Mouse (Mus musculus): Measurements from ENCODE around the gene Tmem30b. TPM values are rescaled to one million over a fixed set of nuclear protein-coding genes. Genes with fewer than 3 reads are reported as not detected.
"Not testable (repeated sequence)": the region's sequence is repeated elsewhere in the genome, so short reads cannot be mapped to it uniquely, and the experiment has no call there.

The Tmem30b gene
- polyA plus RNA-seq, 1 experiment from 2014 or later, result 0.21 TPM

- Histone ChIP-seq H3K27ac (no peak overlapping the region), H3K4me3 (no peak overlapping the region), H3K9me3 (replicated peaks) (no peaks in the 10 kb centered on the region), H3K36me3 (ENCODE audit: poor library complexity, severe bottlenecking) (no peaks in the 10 kb centered on the region), H3K4me1 (peaks cover 17% of the 10 kb centered on the region), H3K4me2 (no peak overlapping the region), H3K9ac (no peak overlapping the region), H3K27me3 (peaks cover 33% of the 10 kb centered on the region)
- ATAC-seq, result no peak
- 80% methylated on average over 9 of the region's 9 CpGs for whole genome bisulfite sequencing
Measured at GRCm38 (mm10) chr12:73583318-73583717, 37.1 kb upstream of the Tmem30b start.

DNA sequence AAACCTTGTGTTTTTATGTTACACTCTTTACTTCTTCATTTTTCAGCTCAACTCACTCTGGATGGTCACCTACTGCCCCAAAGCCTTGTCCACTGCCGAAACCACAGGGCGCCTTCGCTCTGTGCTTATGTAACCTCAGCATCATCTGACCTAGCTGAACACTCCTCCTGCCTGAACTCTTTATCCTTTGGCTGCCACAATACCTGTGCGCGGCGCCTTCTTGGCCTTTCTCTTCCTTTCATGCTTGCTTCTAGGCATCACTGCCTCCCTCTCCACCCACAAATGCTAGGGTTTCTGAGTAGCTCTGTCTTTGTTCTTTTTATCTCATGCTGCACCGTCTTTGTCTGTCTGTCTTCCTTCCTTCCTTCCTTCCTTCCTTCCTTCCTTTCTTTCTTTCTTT, 34.6 kb upstream of the Tmem30b start:
- no peaks in the 10 kb centered on the region for H3K9me3 ChIP-seq (replicated peaks)
- no peaks in the 10 kb centered on the region for H3K36me3 ChIP-seq (ENCODE audit: poor library complexity, severe bottlenecking)
- 82% methylated on average over 7 of the region's 7 CpGs for WGBS

GRCm38 (mm10) chr12:73578141-73578540, 31.9 kb upstream of the Tmem30b start:
- WGBS, result 75% methylated on average over 6 of the region's 6 CpGs
- Histone ChIP-seq H3K4me3 (no peak overlapping the region), H3K4me1 (no peaks in the 10 kb centered on the region), H3K9me3 (replicated peaks) (no peaks in the 10 kb centered on the region), H3K27me3 (peaks cover 6% of the 10 kb centered on the region), H3K4me2 (no peak overlapping the region), H3K36me3 (ENCODE audit: poor library complexity, severe bottlenecking) (no peaks in the 10 kb centered on the region), H3K27ac (no peak overlapping the region), H3K9ac (no peak overlapping the region)
- no peak for ATAC-seq

More for the DNA sequence above, 34.6 kb upstream of the Tmem30b start:
- Histone ChIP-seq H3K9ac (no peak overlapping the region), H3K4me1 (peaks cover 12% of the 10 kb centered on the region), H3K4me3 (no peak overlapping the region), H3K27me3 (peaks cover 20% of the 10 kb centered on the region), H3K4me2 (no peak overlapping the region), H3K27ac (no peak overlapping the region)
- ATAC-seq, result no peak

DNA sequence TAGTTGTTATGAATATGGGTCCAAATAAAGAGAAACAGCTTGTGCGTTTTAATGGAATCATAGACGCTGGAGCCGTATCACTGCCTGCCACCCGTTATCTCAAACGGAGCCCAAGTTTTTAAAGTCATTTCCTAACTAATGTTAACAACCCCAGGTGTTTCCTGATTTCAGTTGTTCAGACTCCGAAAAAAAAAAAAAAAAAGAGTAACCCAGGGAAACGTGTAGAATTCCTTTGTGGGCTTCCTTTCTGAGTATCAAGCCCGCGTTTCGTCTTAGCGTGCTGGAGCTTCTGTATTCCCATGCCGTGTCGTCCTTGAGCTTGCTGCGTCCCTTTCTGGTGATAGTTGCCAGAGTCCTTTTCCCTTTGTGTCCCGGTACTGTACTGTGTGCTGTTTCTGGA, 28.4 kb upstream of the Tmem30b start:
- no peak for ATAC-seq
- H3K4me1 ChIP-seq, result no peaks in the 10 kb centered on the region
- no peaks in the 10 kb centered on the region for H3K9me3 ChIP-seq (replicated peaks)
- H3K27ac ChIP-seq, result no peak overlapping the region
- WGBS, result 80% methylated on average over 15 of the region's 15 CpGs
- no peak overlapping the region for H3K4me3 ChIP-seq
- no peak overlapping the region for H3K9ac ChIP-seq
- no peaks in the 10 kb centered on the region for H3K36me3 ChIP-seq (ENCODE audit: poor library complexity, severe bottlenecking)
- 0 out of 2 replicates have a peak, but pooled peaks cover 3% of the 10 kb centered on the region for H3K27me3 ChIP-seq
- H3K4me2 ChIP-seq, result no peak overlapping the region

- WGBS, result 67% methylated on average over 11 of the region's 11 CpGs
- Histone ChIP-seq H3K9ac (0 out of 2 replicates have a peak overlapping the region, but pooled peaks have one; percentile 51), H3K36me3 (ENCODE audit: poor library complexity, severe bottlenecking) (no peaks in the 10 kb centered on the region), H3K4me1 (peaks cover 7% of the 10 kb centered on the region), H3K4me3 (peak overlapping the region; percentile 35), H3K9me3 (replicated peaks) (no peaks in the 10 kb centered on the region), H3K4me2 (peak overlapping the region; percentile 62), H3K27ac (no peak overlapping the region), H3K27me3 (peaks cover 14% of the 10 kb centered on the region; the same call in 1 of the 2 replicates)
- peak; percentile 48; the same call in 1 of the 2 replicates for ATAC-seq
Measured at GRCm38 (mm10) chr12:73565620-73565969, 19.4 kb upstream of the Tmem30b start.

- H3K36me3 ChIP-seq (ENCODE audit: poor library complexity, severe bottlenecking), result no peaks in the 10 kb centered on the region
- 19% methylated on average over 21 of the region's 21 CpGs for WGBS
- peak overlapping the region; percentile 51 for H3K9ac ChIP-seq
- peaks cover 7% of the 10 kb centered on the region for H3K4me1 ChIP-seq
- peak overlapping the region; percentile 62 for H3K4me2 ChIP-seq
- peak overlapping the region; percentile 35 for H3K4me3 ChIP-seq
- H3K27me3 ChIP-seq, result peaks cover 14% of the 10 kb centered on the region; the same call in 1 of the 2 replicates
- H3K9me3 ChIP-seq (replicated peaks), result no peaks in the 10 kb centered on the region
- ATAC-seq, result peak; percentile 45
- H3K27ac ChIP-seq, result no peak overlapping the region
Measured at GRCm38 (mm10) chr12:73564795-73565619, 18.8 kb upstream of the Tmem30b start.

GRCm38 (mm10) chr12:73564176-73564575, 18.0 kb upstream of the Tmem30b start:
- no peak overlapping the region for H3K27ac ChIP-seq
- H3K4me2 ChIP-seq, result no peak overlapping the region
- WGBS, result 5% methylated on average over 10 of the region's 10 CpGs

GRCm38 (mm10) chr12:73563122-73563521, 16.9 kb upstream of the Tmem30b start:
- not testable (repeated sequence) for ATAC-seq; H3K27ac ChIP-seq; H3K36me3 ChIP-seq (ENCODE audit: poor library complexity, severe bottlenecking); H3K9ac ChIP-seq; H3K4me3 ChIP-seq; H3K9me3 ChIP-seq (replicated peaks); H3K4me2 ChIP-seq; H3K4me1 ChIP-seq
- 84% methylated on average over 6 of the region's 6 CpGs for WGBS
- peaks cover 14% of the 10 kb centered on the region; the same call in 1 of the 2 replicates for H3K27me3 ChIP-seq

More at GRCm38 (mm10) chr12:73564176-73564575, 18.0 kb upstream of the Tmem30b start:
- ATAC-seq, result no peak
- peaks cover 7% of the 10 kb centered on the region for H3K4me1 ChIP-seq
- peaks cover 14% of the 10 kb centered on the region; the same call in 1 of the 2 replicates for H3K27me3 ChIP-seq
- H3K9ac ChIP-seq, result no peak overlapping the region
- H3K9me3 ChIP-seq (replicated peaks), result no peaks in the 10 kb centered on the region
- no peak overlapping the region for H3K4me3 ChIP-seq
- no peaks in the 10 kb centered on the region for H3K36me3 ChIP-seq (ENCODE audit: poor library complexity, severe bottlenecking)

- Histone ChIP-seq H3K9ac (no peak overlapping the region), H3K9me3 (replicated peaks) (no peaks in the 10 kb centered on the region), H3K4me2 (no peak overlapping the region), H3K36me3 (ENCODE audit: poor library complexity, severe bottlenecking) (no peaks in the 10 kb centered on the region), H3K4me3 (no peak overlapping the region), H3K27ac (no peak overlapping the region), H3K27me3 (peaks cover 3% of the 10 kb centered on the region; the same call in 1 of the 2 replicates), H3K4me1 (0 out of 2 replicates have a peak, but pooled peaks cover 1% of the 10 kb centered on the region)
- ATAC-seq, result no peak
- WGBS, result 49% methylated on average over 7 of the region's 7 CpGs
Measured at GRCm38 (mm10) chr12:73560091-73560490, 13.9 kb upstream of the Tmem30b start.

GRCm38 (mm10) chr12:73558525-73559195, 12.5 kb upstream of the Tmem30b start:
- 90% methylated on average over 20 of the region's 20 CpGs for WGBS
- Histone ChIP-seq H3K9ac (no peak overlapping the region), H3K36me3 (ENCODE audit: poor library complexity, severe bottlenecking) (no peaks in the 10 kb centered on the region), H3K4me1 (no peaks in the 10 kb centered on the region), H3K9me3 (replicated peaks) (no peaks in the 10 kb centered on the region), H3K27me3 (no peaks in the 10 kb centered on the region), H3K27ac (no peak overlapping the region), H3K4me3 (no peak overlapping the region), H3K4me2 (no peak overlapping the region)
- no peak for ATAC-seq

- no peak overlapping the region for H3K27ac ChIP-seq
- H3K9ac ChIP-seq, result no peak overlapping the region
- peaks cover 28% of the 10 kb centered on the region for H3K27me3 ChIP-seq
- no peaks in the 10 kb centered on the region for H3K36me3 ChIP-seq (ENCODE audit: poor library complexity, severe bottlenecking)
- ATAC-seq, result peak; percentile 78
- no peak overlapping the region for H3K4me3 ChIP-seq
- no peak overlapping the region for H3K4me2 ChIP-seq
- H3K4me1 ChIP-seq, result no peaks in the 10 kb centered on the region
- H3K9me3 ChIP-seq (replicated peaks), result no peaks in the 10 kb centered on the region
- WGBS, result 3% methylated on average over 5 of the region's 5 CpGs
Measured at GRCm38 (mm10) chr12:73554155-73554554, 8.0 kb upstream of the Tmem30b start.

GRCm38 (mm10) chr12:73548259-73548658, 2.1 kb upstream of the Tmem30b start:
- no peak for ATAC-seq
- no peaks in the 10 kb centered on the region for H3K9me3 ChIP-seq (replicated peaks)
- no peaks in the 10 kb centered on the region for H3K36me3 ChIP-seq (ENCODE audit: poor library complexity, severe bottlenecking)
- 77% methylated on average over 8 of the region's 8 CpGs for WGBS
- H3K4me1 ChIP-seq, result peaks cover 16% of the 10 kb centered on the region
- H3K27me3 ChIP-seq, result peaks cover 84% of the 10 kb centered on the region
- H3K9ac ChIP-seq, result no peak overlapping the region
- no peak overlapping the region for H3K4me3 ChIP-seq
- no peak overlapping the region for H3K27ac ChIP-seq
- no peak overlapping the region for H3K4me2 ChIP-seq

Measured in forebrain, embryonic 13.5 days (tissue).